Comparison of ENCODE assay signal across 8 mouse cellular contexts in genomic region chr7:35117761-35118098, GRCm38 (mm10). TPM values are rescaled to one million over a fixed set of nuclear protein-coding genes. Genes with fewer than 3 reads are reported as not detected.
DNase-seq lines count a peak whose midpoint lies in the region; ATAC-seq and TF ChIP-seq lines count a peak whose summit lies in the region.

No protein-coding gene starts in this region.

- peak overlapping the region; percentile 42 for H3K4me3 ChIP-seq in erythroblast, embryonic 14.5 days (replicated peaks)
- peak overlapping the region; percentile 51; the same call in 1 of the 2 replicates for H3K4me3 ChIP-seq in spleen, adult 2 months (ENCODE audit: extremely low read depth, insufficient read depth, insufficient read length)
- H3K4me3 ChIP-seq in liver, embryonic 14.5 days (ENCODE audit: insufficient read depth in 1 of 2, low read depth in 2 of 2, low read length in 2 of 2): peak overlapping the region; percentile 60 to 63

- H3K27ac ChIP-seq in spleen, adult 2 months (ENCODE audit: insufficient read depth, low read length): no peak overlapping the region
- H3K27ac ChIP-seq in liver, embryonic 14.5 days: no peak overlapping the region

- no peaks in the 10 kb centered on the region for H3K4me1 ChIP-seq in erythroblast, embryonic 14.5 days (ENCODE audit: control insufficient read depth)
- peaks cover 4% of the 10 kb centered on the region; the same call in 1 of the 2 replicates for H3K4me1 ChIP-seq in spleen, adult 2 months (ENCODE audit: control insufficient read depth, insufficient read depth, insufficient read length)
- H3K4me1 ChIP-seq in liver, embryonic 14.5 days (replicated peaks; ENCODE audit: control insufficient read depth in 2 of 2, insufficient read depth in 2 of 2, low read length in 1 of 2): peaks cover 0 to 8% of the 10 kb centered on the region in 2 experiments; a peak in 2 of 4 replicates

- peak overlapping the region; percentile 7; the same call in 1 of the 2 replicates for H3K9ac ChIP-seq in liver, embryonic 14.5 days (replicated peaks)

- H3K36me3 ChIP-seq in erythroblast, embryonic 14.5 days (ENCODE audit: control insufficient read depth): peaks cover 3% of the 10 kb centered on the region; the same call in 1 of the 2 replicates
- no peaks in the 10 kb centered on the region for H3K36me3 ChIP-seq in spleen, adult 2 months (ENCODE audit: control insufficient read depth, insufficient read depth, low read length)
- H3K36me3 ChIP-seq in liver, embryonic 14.5 days (replicated peaks; ENCODE audit: control insufficient read depth, insufficient read depth, low read depth): no peaks in the 10 kb centered on the region

- DNase-seq in spleen, adult 2 months (ENCODE audit: low read depth in 1 of 2, low spot score in 2 of 2): no peak
- no peak for DNase-seq in spleen, postnatal 4 days (ENCODE audit: low spot score in 2 of 2)
- DNase-seq in liver, embryonic 14.5 days (ENCODE audit: low read depth in 3 of 3, low spot score in 3 of 3): no peak
- peak; percentile 32 for DNase-seq in testis, postnatal 14 days (ENCODE audit: low spot score)
- no peak for DNase-seq in ovary, postnatal 36 days (ENCODE audit: low spot score)
- DNase-seq in layer of hippocampus, postnatal 25 days (ENCODE audit: extremely low spot score in 1 of 2, low spot score in 1 of 2): no peak

- H3K27me3 ChIP-seq in erythroblast, embryonic 14.5 days (ENCODE audit: control insufficient read depth): peaks cover 65% of the 10 kb centered on the region
- H3K27me3 ChIP-seq in spleen, adult 2 months (ENCODE audit: control insufficient read depth, insufficient read depth, low read length): peaks cover 25% of the 10 kb centered on the region
- H3K27me3 ChIP-seq in liver, embryonic 14.5 days (ENCODE audit: control insufficient read depth, insufficient read depth, low read length): peaks cover 46% of the 10 kb centered on the region

- TF ChIP-seq CTCF in spleen, adult 2 months (IDR thresholded peaks at IDR 0.05; ENCODE audit: extremely low read depth, insufficient read depth, insufficient read length, insufficient replicate concordance): no peak
- no peak for TF ChIP-seq CTCF in liver, embryonic 14.5 days (IDR thresholded peaks at IDR 0.05; ENCODE audit: low read depth)

- no peak for TF ChIP-seq POLR2A in spleen, adult 2 months (IDR thresholded peaks at IDR 0.05; ENCODE audit: low read depth, low read length)

- peak overlapping the region; percentile 42 for H3K4me2 ChIP-seq in liver, embryonic 14.5 days (ENCODE audit: low read depth)

- 7% methylated on average over 25 of the region's 25 CpGs for WGBS in spleen, adult 2 months
- 2% methylated on average over 25 of the region's 25 CpGs for WGBS in liver, embryonic 14.5 days (ENCODE audit: insufficient replicate concordance)

- TF ChIP-seq EP300 in liver, embryonic 14.5 days (IDR thresholded peaks at IDR 0.05; ENCODE audit: low read depth): no peak

- H3K9me3 ChIP-seq in erythroblast, embryonic 14.5 days (ENCODE audit: control insufficient read depth, low read length): peaks cover 3% of the 10 kb centered on the region; the same call in 1 of the 2 replicates
- H3K9me3 ChIP-seq in liver, embryonic 14.5 days (ENCODE audit: control insufficient read depth, low read length): no peaks in the 10 kb centered on the region

- ATAC-seq in erythroblast, adult 5-6 weeks (replicated peaks; ENCODE audit: low FRiP score, poor library complexity, severe bottlenecking): no peak
- ATAC-seq in liver, embryonic 14.5 days (ENCODE audit: insufficient read depth): no peak

RNA-seq across cellular contexts. Expression of gene Cebpa, which starts 1.4 kb away (rescaled TPM):
- 0.25 and 0.30 TPM in 2 replicates for polyA plus RNA-seq in erythroblast, embryonic 14.5 days (2012)
- 11.5 and 20.9 TPM in 2 replicates for total RNA-seq in erythroblast, adult 5-6 weeks (2015; ENCODE audit: low replicate concordance)
- 3.5 and 5.7 TPM in 2 replicates for total RNA-seq in erythroblast, adult 5-6 weeks (2017; ENCODE audit: low replicate concordance)
- 20.6 and 34.3 TPM in 2 replicates for polyA plus RNA-seq in spleen, adult 2 months (2012; rRNA removed)
- 15.0 and 18.2 TPM in 2 replicates for polyA plus RNA-seq in liver, embryonic 14.5 days (2012; rRNA removed)
- polyA plus RNA-seq in liver, embryonic 14.5 days (2014; fragmentation: Nextera tagmentation; extraction: Ambion mirVana): 6.5 and 7.1 TPM in 2 replicates
- total RNA-seq in layer of hippocampus, postnatal 25 days (2021): 10 to 100 TPM; 14.2 to 20.7 TPM
